In the genomic region with DNA sequence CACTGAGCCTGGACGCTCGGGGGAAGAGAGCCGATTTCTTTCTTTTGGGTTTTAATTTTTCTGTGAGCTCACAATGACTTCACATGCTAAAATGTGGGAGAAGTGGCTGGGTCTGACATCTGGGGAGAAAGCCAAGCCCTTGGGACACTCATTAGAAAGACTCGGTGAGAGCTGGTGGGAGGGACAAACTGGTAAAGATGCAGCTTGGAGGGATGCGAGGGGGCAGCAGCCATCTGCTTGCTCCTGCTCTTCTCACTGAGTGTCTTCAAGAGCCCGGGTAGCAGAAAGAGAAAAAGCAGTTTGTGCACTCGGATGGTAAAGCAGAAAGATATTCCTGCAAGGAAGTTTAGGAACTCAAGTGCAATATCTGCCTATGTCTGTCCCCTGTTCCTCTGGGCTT, we compare ENCODE assay signal across 28 mouse cellular contexts. TPM values are rescaled to one million over a fixed set of nuclear protein-coding genes. Genes with fewer than 3 reads are reported as not detected.
A peak's percentile ranks its signal among the peaks of the same experiment; 100 is the strongest.
DNase-seq lines count a peak whose midpoint lies in the region; ATAC-seq lines count a peak whose summit lies in the region.
"Had no signal": no experiment of that assay in that cellular context is flagged by ENCODE, and none has a peak within 500 bp of the region (broad histone marks: within the 10 kb centered on the region; RNA-seq: fewer than 3 reads in every experiment).

No protein-coding gene starts in this region.

- H3K4me1 ChIP-seq in midbrain, embryonic 13.5 days (replicated peaks) = no peaks in the 10 kb centered on the region
- no peaks in the 10 kb centered on the region for H3K4me1 ChIP-seq in hindbrain, embryonic 16.5 days (ENCODE audit: control insufficient read depth, insufficient read depth, low read depth, low read length)
- no peaks in the 10 kb centered on the region for H3K4me1 ChIP-seq in midbrain, embryonic 16.5 days (ENCODE audit: control insufficient read depth, insufficient read depth, low read length)
- H3K4me1 ChIP-seq: embryonic facial prominence, embryonic 12.5 days; liver, embryonic 15.5 days; lung, embryonic 15.5 days; stomach, embryonic 15.5 days had no signal

- no peak for ATAC-seq in midbrain, embryonic 13.5 days
- no peak for ATAC-seq in hindbrain, embryonic 16.5 days
- no peak for ATAC-seq in midbrain, embryonic 16.5 days
- ATAC-seq: forebrain, postnatal 0 days; intestine, postnatal 0 days; Patski had no signal

- 77% methylated on average over 7 of the region's 7 CpGs for WGBS in midbrain, embryonic 13.5 days
- WGBS in hindbrain, embryonic 16.5 days = 82% methylated on average over 7 of the region's 7 CpGs
- 75% methylated on average over 7 of the region's 7 CpGs for WGBS in midbrain, embryonic 16.5 days

- H3K9ac ChIP-seq in midbrain, embryonic 13.5 days (replicated peaks) = no peak overlapping the region
- no peak overlapping the region for H3K9ac ChIP-seq in hindbrain, embryonic 16.5 days (ENCODE audit: low read depth, low read length)
- no peak overlapping the region for H3K9ac ChIP-seq in midbrain, embryonic 16.5 days (ENCODE audit: low read depth, low read length)
- H3K9ac ChIP-seq: embryonic facial prominence, embryonic 12.5 days; forebrain, postnatal 0 days; heart, embryonic 13.5 days; liver, embryonic 15.5 days; lung, embryonic 15.5 days; neural tube, embryonic 15.5 days; stomach, embryonic 15.5 days had no signal

- intact Hi-C loops in left cerebral cortex, postnatal 10 days (cut with DNase I) = no loop called here

- peak; percentile 51 for DNase-seq in left cerebral cortex, adult 11 months (ENCODE audit: low spot score)
- DNase-seq in left cerebral cortex, postnatal 10 days (ENCODE audit: extremely low spot score in 1 of 2, low spot score in 2 of 2) = no peak
- peak; percentile 62 to 72 for DNase-seq in frontal cortex, adult 2 months (ENCODE audit: extremely low spot score in 1 of 2, low spot score in 1 of 2)
- peak; percentile 4 to 81 for DNase-seq in left cerebral cortex, adult 8-10 months (ENCODE audit: low spot score in 2 of 2)
- peak; percentile 48 for DNase-seq in right cerebral cortex, postnatal 25 days
- DNase-seq: cerebellum, adult 11-12 months; cerebellum, postnatal 14 days; forebrain, postnatal 0 days; gastrocnemius, postnatal 10 days; heart, adult 11 months; heart, postnatal 14 days; kidney, postnatal 4 days; liver; lung, postnatal 36 days; thymus, adult 2 months; thymus, postnatal 4 days had no signal

- no peak overlapping the region for H3K4me3 ChIP-seq in midbrain, embryonic 13.5 days (replicated peaks)
- H3K4me3 ChIP-seq in hindbrain, embryonic 16.5 days (ENCODE audit: low read length) = no peak overlapping the region
- no peak overlapping the region for H3K4me3 ChIP-seq in midbrain, embryonic 16.5 days (ENCODE audit: low read depth, low read length)
- H3K4me3 ChIP-seq: embryonic facial prominence, embryonic 12.5 days; heart, embryonic 13.5 days; limb, embryonic 10.5 days; liver, embryonic 15.5 days; lung, embryonic 15.5 days; neural tube, embryonic 15.5 days; stomach, embryonic 15.5 days had no signal

- no peak overlapping the region for H3K4me2 ChIP-seq in midbrain, embryonic 13.5 days (replicated peaks)
- no peak overlapping the region for H3K4me2 ChIP-seq in hindbrain, embryonic 16.5 days (ENCODE audit: low read length)
- H3K4me2 ChIP-seq in midbrain, embryonic 16.5 days (ENCODE audit: low read length) = no peak overlapping the region
- H3K4me2 ChIP-seq: embryonic facial prominence, embryonic 12.5 days; heart, embryonic 13.5 days; liver, embryonic 15.5 days; lung, embryonic 15.5 days; neural tube, embryonic 15.5 days; stomach, embryonic 15.5 days had no signal

- H3K9me3 ChIP-seq in midbrain, embryonic 13.5 days = no peaks in the 10 kb centered on the region
- H3K9me3 ChIP-seq in hindbrain, embryonic 16.5 days (ENCODE audit: control insufficient read depth, low read length) = no peaks in the 10 kb centered on the region
- no peaks in the 10 kb centered on the region for H3K9me3 ChIP-seq in midbrain, embryonic 16.5 days (replicated peaks; ENCODE audit: control insufficient read depth, low read length, poor library complexity, severe bottlenecking)
- H3K9me3 ChIP-seq: embryonic facial prominence, embryonic 12.5 days; heart, embryonic 13.5 days; limb, embryonic 10.5 days; liver, embryonic 15.5 days; lung, embryonic 15.5 days; neural tube, embryonic 15.5 days; stomach, embryonic 15.5 days had no signal

- no peaks in the 10 kb centered on the region for H3K36me3 ChIP-seq in midbrain, embryonic 13.5 days
- H3K36me3 ChIP-seq in hindbrain, embryonic 16.5 days (ENCODE audit: control insufficient read depth, insufficient read depth, low read length) = no peaks in the 10 kb centered on the region
- no peaks in the 10 kb centered on the region for H3K36me3 ChIP-seq in midbrain, embryonic 16.5 days (ENCODE audit: control insufficient read depth, insufficient read depth, low read length)
- H3K36me3 ChIP-seq: embryonic facial prominence, embryonic 12.5 days; heart, embryonic 13.5 days; limb, embryonic 10.5 days; liver, embryonic 15.5 days; lung, embryonic 15.5 days; neural tube, embryonic 15.5 days; stomach, embryonic 15.5 days had no signal

- no peak overlapping the region for H3K27ac ChIP-seq in midbrain, embryonic 13.5 days
- H3K27ac ChIP-seq in hindbrain, embryonic 16.5 days (ENCODE audit: low read depth, low read length) = no peak overlapping the region
- no peak overlapping the region for H3K27ac ChIP-seq in midbrain, embryonic 16.5 days (ENCODE audit: low read length)
- H3K27ac ChIP-seq: embryonic facial prominence, embryonic 12.5 days; heart, embryonic 13.5 days; limb, embryonic 10.5 days; liver, embryonic 15.5 days; lung, embryonic 15.5 days; neural tube, embryonic 15.5 days; stomach, embryonic 15.5 days had no signal

- no peaks in the 10 kb centered on the region for H3K27me3 ChIP-seq in midbrain, embryonic 13.5 days
- H3K27me3 ChIP-seq in hindbrain, embryonic 16.5 days (replicated peaks; ENCODE audit: control insufficient read depth, insufficient read depth, low read length) = no peaks in the 10 kb centered on the region
- no peaks in the 10 kb centered on the region for H3K27me3 ChIP-seq in midbrain, embryonic 16.5 days (ENCODE audit: control insufficient read depth, insufficient read depth, low read depth, low read length)
- H3K27me3 ChIP-seq: embryonic facial prominence, embryonic 12.5 days; heart, embryonic 13.5 days; liver, embryonic 15.5 days; lung, embryonic 15.5 days; neural tube, embryonic 15.5 days; Patski; stomach, embryonic 15.5 days had no signal

RNA-seq across cellular contexts. Expression of gene Mast4, which starts 34.9 kb away (rescaled TPM):
- total RNA-seq in left cerebral cortex, postnatal 10 days (2021) = 10 to 100 TPM; 32.6 to 35.0 TPM
- polyA plus RNA-seq in frontal cortex, adult 2 months (2012; rRNA removed) = 18.2 and 19.1 TPM in 2 replicates
- total RNA-seq in left cerebral cortex, adult 8-10 months (2022) = 10 to 100 TPM; 50.1 to 60.0 (median 54.7) TPM
- 31.4 and 33.4 TPM in 2 replicates for polyA plus RNA-seq in midbrain, embryonic 13.5 days (2015; fragmentation: Nextera tagmentation; extraction: Ambion mirVana)
- polyA plus RNA-seq in hindbrain, embryonic 16.5 days (2015; fragmentation: Nextera tagmentation; extraction: Ambion mirVana) = 24.6 and 26.5 TPM in 2 replicates
- polyA plus RNA-seq in midbrain, embryonic 16.5 days (2015; fragmentation: Nextera tagmentation; extraction: Ambion mirVana) = 33.8 and 45.1 TPM in 2 replicates

Comparison
In these comparisons a context has a peak if more than half of its experiments do, and no peak if none do; other contexts are left out.
1. DNase-seq: peak in left cerebral cortex, adult 11 months (single experiment), frontal cortex, adult 2 months (2 of 2), left cerebral cortex, adult 8-10 months (2 of 2) and right cerebral cortex, postnatal 25 days (single experiment); none in left cerebral cortex, postnatal 10 days (0 of 2).